Mouse (Mus musculus): ENCODE results near the gene Gm3115. TPM values are rescaled to one million over a fixed set of nuclear protein-coding genes. Genes with fewer than 3 reads are reported as not detected.
"Not testable (repeated sequence)": the region's sequence is repeated elsewhere in the genome, so short reads cannot be mapped to it uniquely, and the experiment has no call there.

Gene Gm3115
- not detected in 2 replicates for polyA plus RNA-seq (2015; fragmentation: Nextera tagmentation; extraction: Ambion mirVana)

DNA sequence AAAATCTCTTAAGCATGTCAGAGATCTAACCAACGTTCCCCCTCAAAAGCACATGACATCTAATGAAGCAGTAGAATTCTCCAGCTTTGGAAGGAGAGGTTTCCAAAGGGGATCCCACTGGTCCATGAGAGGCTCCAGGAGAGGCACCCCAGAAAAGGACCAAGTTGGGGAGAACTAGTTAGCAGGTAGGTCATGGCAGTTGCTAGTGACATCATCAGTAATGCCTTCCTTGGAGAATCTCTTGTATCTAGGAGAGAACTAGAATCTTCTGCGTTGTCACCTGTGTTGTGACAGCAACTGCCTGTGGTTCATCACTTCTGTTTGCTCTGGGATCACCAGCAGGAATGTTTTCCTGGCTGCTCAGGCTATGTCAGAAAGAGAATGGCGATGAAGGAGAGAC lies at the start of gene Gm3115:
Gene Gm3115, plus strand, starts transcription at position 301 of the 400 bp plus-strand sequence.
- not testable (repeated sequence) for H3K27ac ChIP-seq; H3K27me3 ChIP-seq; ATAC-seq (replicated peaks; ENCODE audit: insufficient number of reproducible peaks, insufficient read depth, low FRiP score, low read depth); H3K4me3 ChIP-seq; H3K9ac ChIP-seq; H3K4me2 ChIP-seq; H3K36me3 ChIP-seq; H3K4me1 ChIP-seq (replicated peaks); H3K9me3 ChIP-seq (replicated peaks)
- WGBS: 60% methylated on average over 3 of the region's 3 CpGs

DNA sequence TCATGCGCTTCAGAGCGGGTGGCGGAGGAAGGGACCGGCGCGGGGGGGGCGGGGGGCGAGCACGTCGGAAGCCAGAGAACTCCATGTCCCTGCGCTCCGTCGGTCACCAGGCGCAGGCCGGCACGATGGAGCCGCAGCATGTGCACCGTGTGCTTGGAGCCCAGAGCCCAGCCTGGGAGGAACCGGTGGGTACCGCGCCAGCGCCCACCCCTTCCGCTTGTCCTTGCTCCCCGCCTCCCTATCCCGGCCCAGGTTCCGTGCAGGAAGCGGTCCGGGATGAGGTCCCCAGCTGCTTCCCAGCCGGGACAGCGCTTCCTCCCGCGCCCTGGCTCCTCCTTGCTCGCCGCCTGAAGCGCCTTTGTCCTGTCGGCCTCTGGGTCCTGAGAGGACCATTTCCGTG lies 26.5 kb downstream of the Gm3115 start, which contains the start of gene Gm8108:
Gene Gm8108, plus strand, starts transcription at position 101 of the 400 bp plus-strand sequence.
- 2% methylated on average over 30 of the region's 37 CpGs for WGBS
- not testable (repeated sequence) for H3K4me1 ChIP-seq (replicated peaks); ATAC-seq (replicated peaks; ENCODE audit: insufficient number of reproducible peaks, insufficient read depth, low FRiP score, low read depth); H3K27me3 ChIP-seq; H3K36me3 ChIP-seq; H3K27ac ChIP-seq; H3K9me3 ChIP-seq (replicated peaks)
- H3K9ac ChIP-seq: 0 out of 2 replicates have a peak within 1 kb of the TSS, but pooled peaks have one; percentile 38
- peak within 1 kb of the TSS; percentile 70 for H3K4me2 ChIP-seq
- peak within 1 kb of the TSS; percentile 50 for H3K4me3 ChIP-seq

DNA sequence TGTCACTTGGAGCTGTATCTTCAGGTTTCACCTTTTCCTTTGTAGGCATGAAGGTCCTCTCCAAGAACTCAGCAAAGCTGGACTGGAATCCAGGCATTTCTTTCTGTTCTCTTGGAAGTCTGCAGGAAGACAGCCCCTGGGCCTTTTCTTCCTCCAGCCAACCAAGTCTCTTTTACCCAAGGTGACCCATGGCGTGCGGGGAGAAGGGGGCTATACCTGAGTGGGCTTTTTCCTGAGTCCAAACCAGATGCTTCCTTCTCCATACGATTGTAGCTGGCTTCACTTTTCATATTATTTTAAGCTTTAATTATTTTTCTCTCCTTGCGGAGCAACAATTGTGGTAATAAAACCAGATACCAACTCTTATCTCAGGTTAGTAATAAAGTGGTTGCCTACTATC lies 57.7 kb downstream of the Gm3115 start:
- 79% methylated on average over 4 of the region's 4 CpGs for WGBS
- not testable (repeated sequence) for H3K9me3 ChIP-seq (replicated peaks); H3K36me3 ChIP-seq; H3K4me2 ChIP-seq; ATAC-seq (replicated peaks; ENCODE audit: insufficient number of reproducible peaks, insufficient read depth, low FRiP score, low read depth); H3K4me3 ChIP-seq; H3K9ac ChIP-seq; H3K27me3 ChIP-seq; H3K27ac ChIP-seq; H3K4me1 ChIP-seq (replicated peaks)

Other genes starting within 250 kb of the Gm3115 start
- not detected in 2 replicates for gene Gm3033, start 237.9 kb upstream of the Gm3115 start, polyA plus RNA-seq (2015; fragmentation: Nextera tagmentation; extraction: Ambion mirVana)
- not detected in 2 replicates for gene Gm2916, start 199.9 kb upstream of the Gm3115 start, polyA plus RNA-seq (2015; fragmentation: Nextera tagmentation; extraction: Ambion mirVana)
- not detected in 2 replicates for gene Gm3029, start 152.4 kb upstream of the Gm3115 start, polyA plus RNA-seq (2015; fragmentation: Nextera tagmentation; extraction: Ambion mirVana)
- 0.18 TPM in 1 of 2 replicates, not detected in the other for gene Gm3095, start 120.6 kb upstream of the Gm3115 start, polyA plus RNA-seq (2015; fragmentation: Nextera tagmentation; extraction: Ambion mirVana)
- gene Gm3099, start 85.7 kb upstream of the Gm3115 start, polyA plus RNA-seq (2015; fragmentation: Nextera tagmentation; extraction: Ambion mirVana): not detected in 2 replicates
- 0.34 and 0.78 TPM in 2 replicates for gene Gm5796, start 60.2 kb upstream of the Gm3115 start, polyA plus RNA-seq (2015; fragmentation: Nextera tagmentation; extraction: Ambion mirVana)
- gene Gm8108, start 26.4 kb downstream of the Gm3115 start, polyA plus RNA-seq (2015; fragmentation: Nextera tagmentation; extraction: Ambion mirVana): 2.0 TPM in 1 of 2 replicates, not detected in the other
- not detected in 2 replicates for gene Gm3127, start 80.9 kb downstream of the Gm3115 start, polyA plus RNA-seq (2015; fragmentation: Nextera tagmentation; extraction: Ambion mirVana)
- gene Gm2974, start 98.5 kb downstream of the Gm3115 start, polyA plus RNA-seq (2015; fragmentation: Nextera tagmentation; extraction: Ambion mirVana): 0.18 and 0.23 TPM in 2 replicates
- not detected in 2 replicates for gene Gm3138, start 165.5 kb downstream of the Gm3115 start, polyA plus RNA-seq (2015; fragmentation: Nextera tagmentation; extraction: Ambion mirVana)
- gene Gm3149, start 233.2 kb downstream of the Gm3115 start, polyA plus RNA-seq (2015; fragmentation: Nextera tagmentation; extraction: Ambion mirVana): not detected in 2 replicates